Mouse (Mus musculus) heart, postnatal 0 days (tissue): ENCODE results near the gene Tspan18.
A peak's percentile ranks its signal among the peaks of the same experiment; 100 is the strongest.

ENCODE experiments used
- CTCF ChIP-seq: IDR thresholded peaks from 2 replicates; pipeline ENCODE4 v1.5.1; 2016; ENCODE audit warnings: antibody characterized with exemption, control low read depth, low read depth
- EP300 ChIP-seq: IDR thresholded peaks from 2 replicates; pipeline ENCODE4 v1.6.1; 2016; ENCODE audit warnings: antibody characterized with exemption, low read depth

- TF ChIP-seq CTCF (0 out of 2 replicates have a peak, but pooled peaks have one; percentile 11), EP300 (no peak)
Observed at GRCm38 (mm10) chr2:93220447-93220846, 113.9 kb downstream of the Tspan18 start.
